Mouse (Mus musculus) MEL (cell line): ENCODE results near the gene Mpnd. TPM values are rescaled to one million over a fixed set of nuclear protein-coding genes. Genes with fewer than 3 reads are reported as not detected.

ENCODE experiments used
- DNase-seq: peaks from one replicate; pipeline ENCODE4 v3.0.0; 2011; ENCODE audit warnings: low read depth, low spot score
- H3K27ac ChIP-seq: 2 replicates; pipeline ENCODE4 v1.5.1; 2012; ENCODE audit warnings: low read depth, mild to moderate bottlenecking, control low read depth, low read length, moderate library complexity; ENCODE audit not compliant: control insufficient read depth
- H3K27me3 ChIP-seq, 2 experiments: fragments of 150-350 bp in 1 of 2; sonication (generic) in 1 of 2; 2 replicates each; pipeline ENCODE4 v1.6.1; 2012; ENCODE audit warnings: low read length in 2 of 2, mild to moderate bottlenecking in 2 of 2, improper control_type of control experiment in 1 of 2, moderate library complexity in 1 of 2; ENCODE audit not compliant: insufficient read depth in 2 of 2, control insufficient read depth in 1 of 2
- H3K36me3 ChIP-seq, 2 experiments: 2 replicates each; pipeline ENCODE4 v1.6.1; 2012 to 2014; ENCODE audit warnings: low read length in 2 of 2, improper control_type of control experiment in 1 of 2, inconsistent platforms in 1 of 2, mild to moderate bottlenecking in 1 of 2; ENCODE audit not compliant: insufficient read depth in 2 of 2, control insufficient read depth in 1 of 2
- H3K4me1 ChIP-seq, 2 experiments: fragments of 150-350 bp in 1 of 2; sonication (generic) in 1 of 2; 2 replicates each; pipeline ENCODE4 v1.6.1; 2012; ENCODE audit warnings: low read length in 2 of 2, improper control_type of control experiment in 1 of 2, mild to moderate bottlenecking in 1 of 2; ENCODE audit not compliant: insufficient read depth in 2 of 2, control insufficient read depth in 1 of 2
- H3K4me3 ChIP-seq, 2 experiments: fragments of 150-350 bp in 1 of 2; sonication (generic) in 1 of 2; 2 replicates each; pipeline ENCODE4 v1.5.1; 2012; ENCODE audit warnings: low read depth in 2 of 2, low read length in 2 of 2, mild to moderate bottlenecking in 2 of 2, moderate library complexity in 2 of 2, control low read depth in 1 of 2, improper control_type of control experiment in 1 of 2; ENCODE audit not compliant: control insufficient read depth in 1 of 2, insufficient read depth in 1 of 2
- H3K79me2 ChIP-seq: 2 replicates; pipeline ENCODE4 v1.6.1; 2012; ENCODE audit warnings: mild to moderate bottlenecking, low read length, moderate library complexity; ENCODE audit not compliant: control insufficient read depth, poor library complexity, insufficient read depth
- H3K9ac ChIP-seq: 2 replicates; pipeline ENCODE4 v1.6.1; 2012; ENCODE audit warnings: low read depth, mild to moderate bottlenecking, control low read depth, low read length, moderate library complexity; ENCODE audit not compliant: control insufficient read depth, poor library complexity, severe bottlenecking
- H3K9me3 ChIP-seq: fragments of 150-350 bp; sonication (generic); replicated peaks from 2 replicates; pipeline ENCODE4 v1.6.1; 2012; ENCODE audit warnings: mild to moderate bottlenecking, low read length, improper control_type of control experiment, moderate library complexity; ENCODE audit not compliant: insufficient read depth
- CHD1 ChIP-seq: IDR thresholded peaks from 2 replicates; pipeline ENCODE4 v1.6.1; 2012; ENCODE audit warnings: low read depth, mild to moderate bottlenecking, inconsistent platforms, low read length, improper control_type of control experiment
- CHD2 ChIP-seq: IDR thresholded peaks from 2 replicates; pipeline ENCODE4 v1.6.1; 2011; ENCODE audit warnings: low read length, improper control_type of control experiment
- CTCF ChIP-seq, 3 experiments: IDR thresholded peaks in 2 of 3; conservative IDR thresholded peaks in 1 of 3; 2 replicates each; pipeline ENCODE4 v1.5.1; 2011 to 2012; ENCODE audit warnings: low read length in 3 of 3, low read depth in 2 of 3, mild to moderate bottlenecking in 2 of 3, improper control_type of control experiment in 1 of 3, inconsistent platforms in 1 of 3, mixed read lengths in 1 of 3, moderate library complexity in 1 of 3; ENCODE audit not compliant: control insufficient read depth in 1 of 3, insufficient read depth in 1 of 3, poor library complexity in 1 of 3, severe bottlenecking in 1 of 3
- E2F4 ChIP-seq: IDR thresholded peaks from 2 replicates; pipeline ENCODE4 v1.6.1; 2011; ENCODE audit warnings: low read depth, low read length, improper control_type of control experiment, borderline replicate concordance
- GATA1 ChIP-seq: IDR thresholded peaks from 2 replicates; pipeline ENCODE4 v1.6.1; 2011; ENCODE audit warnings: low read depth, low read length, improper control_type of control experiment
- JUND ChIP-seq: IDR thresholded peaks from 2 replicates; pipeline ENCODE4 v1.6.1; 2011; ENCODE audit warnings: low read depth, mild to moderate bottlenecking, improper control_type of control experiment, low read length
- MAFK ChIP-seq: IDR thresholded peaks from 2 replicates; pipeline ENCODE4 v1.6.1; 2011; ENCODE audit warnings: low read depth, mild to moderate bottlenecking, low read length, improper control_type of control experiment, borderline replicate concordance
- MAX ChIP-seq: IDR thresholded peaks from 2 replicates; pipeline ENCODE4 v1.6.1; 2011; ENCODE audit warnings: low read length, improper control_type of control experiment
- MXI1 ChIP-seq: IDR thresholded peaks from 2 replicates; pipeline ENCODE4 v1.6.1; 2011; ENCODE audit warnings: mild to moderate bottlenecking, low read depth, low read length, improper control_type of control experiment
- MYB ChIP-seq: IDR thresholded peaks from 2 replicates; pipeline ENCODE4 v1.6.1; 2011; ENCODE audit warnings: mild to moderate bottlenecking, low read depth, low read length, improper control_type of control experiment
- MYC ChIP-seq: IDR thresholded peaks from 2 replicates; pipeline ENCODE4 v1.6.1; 2011; ENCODE audit warnings: low read depth, mild to moderate bottlenecking, low read length, improper control_type of control experiment, moderate library complexity
- POLR2A ChIP-seq, 2 experiments: IDR thresholded peaks; 2 replicates each; pipeline ENCODE4 v1.6.1; 2011 to 2012; ENCODE audit warnings: low read length in 2 of 2, mild to moderate bottlenecking in 2 of 2, control low read depth in 1 of 2, improper control_type of control experiment in 1 of 2, low read depth in 1 of 2, moderate library complexity in 1 of 2; ENCODE audit not compliant: control insufficient read depth in 1 of 2, insufficient read depth in 1 of 2, poor library complexity in 1 of 2
- POLR2AphosphoS2 ChIP-seq: IDR thresholded peaks from 2 replicates; pipeline ENCODE4 v1.6.1; 2011; ENCODE audit warnings: low read length, improper control_type of control experiment
- RAD21 ChIP-seq: IDR thresholded peaks from 2 replicates; pipeline ENCODE4 v1.6.1; 2011; ENCODE audit warnings: mild to moderate bottlenecking, low read depth, low read length, improper control_type of control experiment
- RCOR1 ChIP-seq: IDR thresholded peaks from 2 replicates; pipeline ENCODE4 v1.6.1; 2012; ENCODE audit warnings: low read depth, mild to moderate bottlenecking, inconsistent platforms, low read length, improper control_type of control experiment
- SIN3A ChIP-seq: IDR thresholded peaks from 2 replicates; pipeline ENCODE4 v1.6.1; 2012; ENCODE audit warnings: low read length, improper control_type of control experiment, inconsistent platforms
- SMC3 ChIP-seq: IDR thresholded peaks from 2 replicates; pipeline ENCODE4 v1.6.1; 2011; ENCODE audit warnings: low read depth, low read length, improper control_type of control experiment
- TCF12 ChIP-seq: IDR thresholded peaks from 2 replicates; pipeline ENCODE4 v1.6.1; 2014; ENCODE audit warnings: low read depth, mild to moderate bottlenecking, inconsistent platforms, low read length, improper control_type of control experiment, moderate library complexity
- USF1 ChIP-seq: IDR thresholded peaks from 2 replicates; pipeline ENCODE4 v1.6.1; 2014; ENCODE audit warnings: low read depth, mild to moderate bottlenecking, inconsistent platforms, low read length, improper control_type of control experiment, moderate library complexity
- USF2 ChIP-seq, 2 experiments: IDR thresholded peaks; 2 replicates each; pipeline ENCODE4 v1.6.1; 2011 to 2012; ENCODE audit warnings: improper control_type of control experiment in 2 of 2, low read length in 2 of 2, borderline replicate concordance in 1 of 2, inconsistent platforms in 1 of 2, low read depth in 1 of 2, mild to moderate bottlenecking in 1 of 2; ENCODE audit not compliant: insufficient read depth in 1 of 2
- ZC3H11A ChIP-seq: IDR thresholded peaks from 2 replicates; pipeline ENCODE4 v1.6.1; 2012; ENCODE audit warnings: low read depth, mild to moderate bottlenecking, inconsistent platforms, low read length, improper control_type of control experiment
- ZMIZ1 ChIP-seq: IDR thresholded peaks from 2 replicates; pipeline ENCODE4 v1.6.1; 2012; ENCODE audit warnings: low read depth, mild to moderate bottlenecking, inconsistent platforms, low read length, improper control_type of control experiment, moderate library complexity
- ZNF384 ChIP-seq: IDR thresholded peaks from 2 replicates; pipeline ENCODE4 v1.6.1; 2012; ENCODE audit warnings: low read depth, mild to moderate bottlenecking, inconsistent platforms, low read length, improper control_type of control experiment
- polyA plus RNA-seq, 2 experiments: library from polyadenylated mRNA; stranded (reverse) in 1 of 2; unstranded in 1 of 2; fragments of >175 nt in 1 of 2; fragments of >200 nt in 1 of 2; gene quantifications; 2 replicates each; pipeline versions ENCODE4 v1.2.1 to v1.2.4; 2012; ENCODE audit warnings: low replicate concordance in 2 of 2, low read depth in 1 of 2; ENCODE audit not compliant: insufficient read length in 2 of 2, insufficient read depth in 1 of 2, missing spikeins in 1 of 2
- total RNA-seq: library from RNA; depleted of rRNA; stranded (reverse); fragments of 300-350 nt; gene quantifications from 2 replicates; pipeline ENCODE4 v1.2.3, GENCODE M21; 2012

Gene Mpnd
- total and polyA plus RNA-seq, 3 experiments = 3.9 to 18.3 TPM; not detected in 1

DNA sequence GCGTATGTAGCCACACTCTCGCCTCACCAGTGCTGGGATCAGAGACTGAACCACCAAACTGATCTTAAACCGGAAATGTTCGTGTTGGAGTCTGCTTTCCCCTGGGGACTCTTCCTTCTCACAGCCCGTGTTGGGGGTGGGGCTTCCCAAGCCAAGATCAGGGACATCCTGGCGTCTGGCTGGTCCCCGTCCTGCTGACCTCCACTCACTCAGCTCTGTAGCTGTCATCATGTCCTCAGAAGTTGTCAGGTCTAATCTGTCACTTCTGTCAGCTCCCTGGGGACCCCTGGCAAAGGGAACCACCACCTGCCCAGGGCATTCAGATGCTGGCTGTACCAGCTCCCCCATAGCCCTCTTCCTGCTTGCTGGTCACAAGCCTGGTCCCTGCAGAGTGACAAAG lies 37.3 kb upstream of the Mpnd start:
- no peaks in the 10 kb centered on the region; a peak in 1 of 4 replicates for H3K36me3 ChIP-seq
- no peaks in the 10 kb centered on the region for H3K27me3 ChIP-seq
- DNase-seq = no peak

DNA sequence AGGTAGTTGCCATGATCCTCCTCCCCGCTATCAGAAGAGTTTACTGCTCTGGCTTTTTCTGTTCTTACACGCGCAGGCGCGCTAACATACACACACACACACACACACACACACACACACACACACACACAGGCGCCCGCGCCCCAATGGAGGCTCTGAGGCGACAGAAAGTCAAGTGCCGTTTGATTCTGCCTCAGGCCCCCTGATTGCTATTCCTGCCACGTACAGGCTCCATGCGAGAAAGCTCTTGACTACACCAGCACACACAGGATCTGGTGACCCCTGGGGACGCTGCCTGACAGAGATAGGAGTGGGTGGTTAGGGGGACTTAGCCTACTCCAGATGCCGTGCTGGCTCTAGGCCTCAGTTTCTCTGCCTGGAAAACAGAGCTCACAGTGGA lies 36.0 kb upstream of the Mpnd start:
- Histone ChIP-seq H3K27ac (no peak overlapping the region), H3K36me3 (no peaks in the 10 kb centered on the region; a peak in 1 of 4 replicates), H3K9me3 (no peaks in the 10 kb centered on the region), H3K27me3 (no peaks in the 10 kb centered on the region), H3K79me2 (no peaks in the 10 kb centered on the region), H3K4me1 (no peaks in the 10 kb centered on the region), H3K9ac (no peak overlapping the region), H3K4me3 (no peak overlapping the region)
- no peak for TF ChIP-seq USF1
- peak; percentile 24; the same call in 1 of the 2 replicates for TF ChIP-seq POLR2AphosphoS2
- DNase-seq = no peak

More for the DNA sequence above, 37.3 kb upstream of the Mpnd start:
- TF ChIP-seq GATA1 (no peak), ZMIZ1 (no peak), CHD2 (no peak), ZC3H11A (no peak), MAX (no peak), MYC (no peak), USF1 (no peak), SIN3A (no peak), MAFK (no peak), SMC3 (no peak), CTCF (IDR thresholded peaks at IDR 0.05 in 2 of 3, conservative IDR thresholded peaks at IDR 0.05 in 1 of 3; ENCODE audit: control insufficient read depth in 1 of 3, insufficient read depth in 1 of 3, low read depth in 2 of 3, low read length in 3 of 3, poor library complexity in 1 of 3, severe bottlenecking in 1 of 3) (no peak)
- no peak overlapping the region for H3K9ac ChIP-seq
- H3K79me2 ChIP-seq = no peaks in the 10 kb centered on the region
- H3K9me3 ChIP-seq = no peaks in the 10 kb centered on the region
- H3K4me3 ChIP-seq = no peak overlapping the region
- no peak overlapping the region for H3K27ac ChIP-seq
- no peaks in the 10 kb centered on the region for H3K4me1 ChIP-seq

DNA sequence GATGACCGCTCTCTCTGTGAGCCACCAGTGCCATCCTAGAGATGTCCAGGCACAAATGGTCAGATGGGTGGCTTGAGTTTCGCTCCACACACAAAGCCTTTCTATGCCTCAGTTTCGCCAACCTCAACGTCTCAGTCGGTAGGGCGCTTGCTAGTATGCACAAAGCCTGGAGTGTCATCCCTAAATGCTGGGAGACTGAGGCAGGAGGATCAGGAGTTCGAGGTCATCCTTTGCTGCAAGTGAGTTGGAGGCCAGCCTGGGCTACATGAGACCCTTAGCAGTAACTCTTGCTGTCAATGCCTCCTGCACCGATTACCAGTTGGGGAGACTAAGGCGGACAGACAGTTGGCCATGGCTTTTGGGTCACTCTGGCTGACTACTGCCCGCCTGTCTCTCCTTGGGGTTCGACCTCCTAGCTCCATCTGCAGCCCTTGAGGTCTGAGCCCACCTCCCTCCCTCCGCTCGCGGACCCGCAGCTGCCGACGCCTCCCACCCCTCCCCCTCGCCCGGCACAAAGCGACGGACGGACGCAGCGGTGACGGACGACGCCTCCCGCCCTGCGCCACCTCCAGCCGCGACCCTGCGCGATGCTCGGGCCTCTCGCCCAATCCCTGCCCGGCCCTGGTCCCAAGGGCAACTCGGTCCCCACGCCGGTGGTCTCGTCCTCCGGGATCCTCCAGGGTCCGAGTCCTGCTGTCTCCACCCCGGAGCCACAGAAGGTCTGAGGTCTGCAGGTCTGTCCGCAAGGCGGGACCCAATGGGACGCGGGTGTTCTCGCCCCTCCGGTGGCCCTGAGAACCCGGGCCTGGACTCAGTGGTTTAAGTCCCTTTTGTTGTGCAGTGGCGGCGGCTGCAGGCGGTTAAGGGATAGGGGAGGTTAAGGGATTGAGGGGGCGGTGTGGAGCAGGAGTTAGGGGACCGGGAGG lies 35.3 kb upstream of the Mpnd start, which contains the start of gene Shd:
Gene Shd, plus strand, starts transcription at position 502 of the 926 bp plus-strand sequence.
- Histone ChIP-seq H3K27ac (no peak within 1 kb of the TSS), H3K79me2 (no peaks in the 10 kb centered on the region), H3K9me3 (no peaks in the 10 kb centered on the region), H3K9ac (no peak within 1 kb of the TSS), H3K4me1 (no peaks in the 10 kb centered on the region), H3K4me3 (no peak within 1 kb of the TSS), H3K27me3 (no peaks in the 10 kb centered on the region), H3K36me3 (no peaks in the 10 kb centered on the region; a peak in 1 of 4 replicates)
- DNase-seq = no peak
- TF ChIP-seq ZC3H11A (no peak), JUND (no peak), TCF12 (no peak), RAD21 (no peak), POLR2A (IDR thresholded peaks at IDR 0.05; ENCODE audit: control insufficient read depth in 1 of 2, insufficient read depth in 1 of 2, low read depth in 1 of 2, low read length in 2 of 2, poor library complexity in 1 of 2) (no peak), RCOR1 (no peak), E2F4 (no peak), POLR2AphosphoS2 (no peak), CTCF (IDR thresholded peaks at IDR 0.05 in 2 of 3, conservative IDR thresholded peaks at IDR 0.05 in 1 of 3; ENCODE audit: control insufficient read depth in 1 of 3, insufficient read depth in 1 of 3, low read depth in 2 of 3, low read length in 3 of 3, poor library complexity in 1 of 3, severe bottlenecking in 1 of 3) (no peak), ZNF384 (no peak), MAX (no peak), MXI1 (no peak), CHD1 (no peak), MYB (no peak), USF2 (IDR thresholded peaks at IDR 0.05; ENCODE audit: borderline replicate concordance in 1 of 2, insufficient read depth in 1 of 2, low read depth in 1 of 2, low read length in 2 of 2) (no peak), SMC3 (no peak)
